Mouse (Mus musculus) spleen, postnatal 10 days (tissue): ENCODE results near the gene Olfr193.
"Not testable (repeated sequence)": the region's sequence is repeated elsewhere in the genome, so short reads cannot be mapped to it uniquely, and the experiment has no call there.

Experiments
- DNase-seq, 2 experiments: peaks; one replicate each; pipeline ENCODE4 v3.0.0; 2021 to 2022; ENCODE audit warnings: low spot score in 2 of 2

Gene Olfr193

GRCm38 (mm10) chr16:59111781-59112180 lies at the start of gene Olfr193:
TSS of gene Olfr193 (minus strand) at chr16:59111881.
- no peak for DNase-seq

DNA sequence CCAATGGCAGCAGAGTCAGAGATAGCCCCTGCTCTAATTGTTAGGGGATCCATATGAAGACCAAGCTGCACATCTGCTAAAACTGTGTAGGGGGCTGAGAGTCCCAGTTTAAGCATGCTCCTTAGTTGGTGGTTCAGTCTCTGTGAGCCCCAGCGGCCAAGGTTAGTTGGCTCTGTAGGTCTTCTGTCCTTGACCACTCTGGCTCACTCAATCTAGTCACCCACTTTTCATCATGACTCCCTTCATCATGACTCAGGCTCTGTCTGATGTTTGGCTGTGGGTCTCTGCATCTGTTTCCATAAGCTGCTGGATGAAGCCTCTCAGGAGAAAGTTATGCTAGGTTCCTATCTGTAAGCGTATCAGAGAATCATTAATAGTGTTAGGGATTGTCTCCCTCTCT lies 40.3 kb upstream of the Olfr193 start:
- no peak for DNase-seq

GRCm38 (mm10) chr16:59146746-59147145 lies 35.1 kb upstream of the Olfr193 start, which contains the start of gene Olfr195:
TSS of gene Olfr195 (plus strand) at chr16:59147046.
- DNase-seq, result no peak

DNA sequence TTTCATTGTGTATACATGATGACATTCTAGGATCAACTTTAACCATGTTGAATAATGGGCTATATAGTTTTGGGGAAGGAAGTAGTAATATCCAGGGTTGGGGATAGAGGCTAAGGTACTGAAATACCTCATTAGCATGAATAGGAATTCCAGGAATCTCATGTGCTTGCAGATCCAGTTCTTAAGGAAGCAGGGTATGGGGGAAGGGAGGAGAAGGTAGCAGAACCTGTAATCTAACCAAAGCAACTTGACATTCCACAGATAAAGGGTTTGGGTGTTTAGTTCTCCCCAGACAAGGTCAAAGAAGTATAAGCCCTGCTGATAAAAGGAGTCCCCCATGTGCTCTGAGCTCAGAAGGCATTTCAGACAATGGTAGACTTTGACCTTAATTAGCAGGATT lies 29.4 kb upstream of the Olfr193 start:
- no peak for DNase-seq

DNA sequence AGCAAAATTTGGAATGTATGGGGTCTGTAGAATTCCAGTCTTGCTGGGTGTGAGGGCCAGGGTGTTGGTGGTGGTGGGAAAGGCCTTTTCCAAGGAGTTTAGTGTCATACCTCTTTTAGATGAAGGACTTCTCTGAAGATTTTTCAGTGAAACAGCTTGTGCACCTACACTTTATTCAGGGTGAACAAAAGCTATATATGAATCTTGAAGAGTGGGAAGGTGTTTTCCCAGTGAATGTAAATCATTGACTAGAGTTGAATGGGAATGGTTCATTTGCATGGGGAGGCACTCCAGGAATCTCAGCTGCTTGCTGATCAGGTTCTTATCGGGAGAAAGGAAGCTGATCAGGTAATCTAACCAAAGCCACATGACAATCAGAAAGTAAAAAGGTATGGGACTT lies 19.1 kb upstream of the Olfr193 start:
- no peak for DNase-seq

DNA sequence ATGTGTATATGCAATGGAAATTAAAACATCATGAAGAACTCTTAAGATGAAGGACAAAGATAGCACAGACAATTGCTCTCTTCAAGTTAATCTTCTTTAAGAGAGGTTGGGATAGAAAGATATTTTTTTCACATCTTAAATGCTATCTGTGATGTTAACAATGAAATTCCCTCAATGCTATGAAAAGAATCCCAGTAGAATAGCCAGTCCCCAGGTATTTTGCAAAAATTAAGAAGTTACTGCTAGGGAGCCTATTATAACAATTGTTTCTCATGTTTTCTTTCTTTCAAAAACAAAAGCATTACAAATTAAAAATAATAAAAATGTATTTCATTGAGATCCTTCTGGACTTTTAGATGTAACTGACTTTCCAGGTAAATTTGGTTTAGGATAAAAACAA lies 9.3 kb upstream of the Olfr193 start, which contains the start of gene Olfr194:
Olfr194 (minus strand) TSS at position 101 of the 400 bp plus-strand sequence.
- no peak for DNase-seq

- DNase-seq, result not testable (repeated sequence)
Measured at GRCm38 (mm10) chr16:59108522-59108921, 3.2 kb downstream of the Olfr193 start.

- DNase-seq, result no peak
Measured at GRCm38 (mm10) chr16:59105312-59105711, 6.4 kb downstream of the Olfr193 start.

- DNase-seq, result not testable (repeated sequence)
Measured at GRCm38 (mm10) chr16:59089722-59090121, 22.0 kb downstream of the Olfr193 start, which contains the start of gene Olfr191. TSS of gene Olfr191 (minus strand) at chr16:59089822.

- not testable (repeated sequence) for DNase-seq
Measured at GRCm38 (mm10) chr16:59081113-59081512, 30.6 kb downstream of the Olfr193 start.

- DNase-seq, result no peak
Measured at GRCm38 (mm10) chr16:59077905-59078304, 33.8 kb downstream of the Olfr193 start, which contains the start of gene Olfr190. TSS of gene Olfr190 (minus strand) at chr16:59078005.

DNA sequence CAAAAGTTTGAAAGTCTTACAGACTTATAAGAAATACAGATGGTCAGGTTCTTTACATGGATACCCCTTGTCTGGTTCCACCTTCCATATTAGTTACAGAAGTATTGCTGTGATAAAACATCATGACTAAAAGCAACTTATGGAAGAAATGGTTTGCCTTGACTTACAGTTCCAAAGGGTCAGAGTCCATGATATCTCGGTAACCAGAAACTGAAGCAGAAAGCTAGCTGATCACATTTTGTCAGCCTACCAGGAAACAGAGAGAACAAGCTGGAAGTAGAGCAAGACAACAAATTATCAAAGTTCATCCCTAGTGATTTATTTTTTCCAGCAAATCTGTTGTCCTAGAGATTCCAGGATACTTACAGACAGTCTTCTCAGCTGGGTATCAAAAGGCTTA lies 38.2 kb downstream of the Olfr193 start:
- no peak for DNase-seq

- DNase-seq, result no peak
Measured at GRCm38 (mm10) chr16:59071755-59072154, 39.9 kb downstream of the Olfr193 start.

- not testable (repeated sequence) for DNase-seq
Measured at GRCm38 (mm10) chr16:59062411-59062810, 49.3 kb downstream of the Olfr193 start.
